Mouse (Mus musculus): ENCODE results near the gene Map1lc3b.

DNA sequence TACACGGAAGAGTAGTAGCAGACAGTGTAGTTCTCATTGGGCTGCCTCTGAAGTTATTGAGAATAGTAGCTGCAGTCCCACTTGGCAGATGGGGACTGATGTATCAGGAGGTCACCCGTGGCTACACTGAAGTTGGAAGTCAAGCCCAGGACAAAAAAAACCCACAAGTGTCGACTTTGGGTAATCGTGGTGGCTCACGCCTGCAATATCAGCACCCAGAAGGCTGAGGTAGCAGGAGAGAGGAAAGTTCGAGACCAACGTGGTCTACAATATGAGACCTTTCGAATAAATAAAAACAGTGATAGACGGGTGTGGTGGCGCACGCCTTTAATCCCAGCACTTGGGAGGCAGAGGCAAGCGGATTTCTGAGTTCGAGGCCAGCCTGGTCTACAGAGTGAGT is 5.4 kb upstream of the Map1lc3b start:
- no peak for TF ChIP-seq GATA1 (IDR thresholded peaks at IDR 0.05; ENCODE audit: low read length)
- no peak for TF ChIP-seq TAL1 (IDR thresholded peaks at IDR 0.05; ENCODE audit: low read length)
